Mouse (Mus musculus) testis, adult 2 months (tissue): ENCODE measurements around the gene Catsperd. TPM values are rescaled to one million over a fixed set of nuclear protein-coding genes. Genes with fewer than 3 reads are reported as not detected.

Source experiments
- H3K27ac ChIP-seq: fragments of 200-500 bp; 2 replicates; pipeline ENCODE4 v1.5.1; 2012; ENCODE audit warnings: low read depth, low read length; ENCODE audit not compliant: control insufficient read depth, insufficient read depth
- H3K27me3 ChIP-seq: fragments of 200-500 bp; 2 replicates; pipeline ENCODE4 v1.6.1; 2012; ENCODE audit warnings: mild to moderate bottlenecking, low read length, moderate library complexity; ENCODE audit not compliant: control insufficient read depth, insufficient read depth
- H3K36me3 ChIP-seq: fragments of 200-500 bp; 2 replicates; pipeline ENCODE4 v1.6.1; 2012; ENCODE audit warnings: mild to moderate bottlenecking, low read length; ENCODE audit not compliant: control insufficient read depth, insufficient read depth
- H3K4me1 ChIP-seq: fragments of 200-500 bp; 2 replicates; pipeline ENCODE4 v1.6.1; 2012; ENCODE audit warnings: low read length; ENCODE audit not compliant: control insufficient read depth, insufficient read depth
- H3K4me3 ChIP-seq: fragments of 200-500 bp; 2 replicates; pipeline ENCODE4 v1.5.1; 2012; ENCODE audit warnings: low read depth, mild to moderate bottlenecking, low read length, moderate library complexity, mixed read lengths; ENCODE audit not compliant: control insufficient read depth
- CTCF ChIP-seq: fragments of 200-500 bp; IDR thresholded peaks from 2 replicates; pipeline ENCODE4 v1.5.1; 2012; ENCODE audit warnings: low read depth, mild to moderate bottlenecking, inconsistent platforms, low read length, moderate library complexity; ENCODE audit not compliant: control insufficient read depth, insufficient read depth, insufficient replicate concordance
- POLR2A ChIP-seq: fragments of 200-500 bp; IDR thresholded peaks from 2 replicates; pipeline ENCODE4 v1.6.1; 2012; ENCODE audit warnings: low read depth, mild to moderate bottlenecking, inconsistent platforms, low read length, moderate library complexity; ENCODE audit not compliant: control insufficient read depth
- polyA plus RNA-seq: library from polyadenylated mRNA; depleted of rRNA; stranded (reverse); fragments of >200 nt; gene quantifications from 2 replicates; pipeline ENCODE4 v1.2.3, GENCODE M21; 2012

The Catsperd gene
- polyA plus RNA-seq, 1 experiment, result 184 TPM

- H3K27ac ChIP-seq, result no peak overlapping the region
Observed at GRCm38 (mm10) chr17:56683546-56684140, 55.7 kb downstream of the Catsperd start.

GRCm38 (mm10) chr17:56684649-56685048 is 56.7 kb downstream of the Catsperd start:
- Histone ChIP-seq H3K4me3 (no peak overlapping the region), H3K36me3 (no peaks in the 10 kb centered on the region; the same call in none of the 2 replicates), H3K4me1 (no peaks in the 10 kb centered on the region), H3K27ac (no peak overlapping the region), H3K27me3 (no peaks in the 10 kb centered on the region)
- TF ChIP-seq POLR2A, result no peak
- no peak for TF ChIP-seq CTCF

More at GRCm38 (mm10) chr17:56683546-56684140, 55.7 kb downstream of the Catsperd start:
- no peak overlapping the region for H3K4me3 ChIP-seq
- no peak for TF ChIP-seq CTCF
- no peak for TF ChIP-seq POLR2A
- H3K27me3 ChIP-seq, result no peaks in the 10 kb centered on the region
- H3K36me3 ChIP-seq, result no peaks in the 10 kb centered on the region; the same call in none of the 2 replicates
- no peaks in the 10 kb centered on the region for H3K4me1 ChIP-seq

GRCm38 (mm10) chr17:56686801-56687200 is 58.9 kb downstream of the Catsperd start:
- Histone ChIP-seq H3K36me3 (no peaks in the 10 kb centered on the region; the same call in none of the 2 replicates), H3K4me3 (peak overlapping the region; percentile 60), H3K4me1 (no peaks in the 10 kb centered on the region), H3K27ac (no peak overlapping the region), H3K27me3 (no peaks in the 10 kb centered on the region)
- TF ChIP-seq POLR2A (no peak), CTCF (no peak)

- Histone ChIP-seq H3K27me3 (no peaks in the 10 kb centered on the region), H3K4me3 (no peak overlapping the region), H3K36me3 (no peaks in the 10 kb centered on the region; the same call in none of the 2 replicates), H3K27ac (no peak overlapping the region), H3K4me1 (no peaks in the 10 kb centered on the region)
- TF ChIP-seq CTCF, result no peak
- no peak for TF ChIP-seq POLR2A
Observed at GRCm38 (mm10) chr17:56688045-56688444, 60.1 kb downstream of the Catsperd start.

GRCm38 (mm10) chr17:56688689-56689088 is 60.7 kb downstream of the Catsperd start:
- H3K4me3 ChIP-seq, result no peak overlapping the region
- no peaks in the 10 kb centered on the region for H3K4me1 ChIP-seq
- no peak for TF ChIP-seq CTCF
- TF ChIP-seq POLR2A, result no peak
- no peaks in the 10 kb centered on the region for H3K27me3 ChIP-seq
- no peak overlapping the region for H3K27ac ChIP-seq
- no peaks in the 10 kb centered on the region; the same call in none of the 2 replicates for H3K36me3 ChIP-seq

- no peak overlapping the region for H3K27ac ChIP-seq
- no peaks in the 10 kb centered on the region for H3K4me1 ChIP-seq
- TF ChIP-seq CTCF, result no peak
- no peak for TF ChIP-seq POLR2A
- H3K4me3 ChIP-seq, result no peak overlapping the region
- peaks cover 2% of the 10 kb centered on the region for H3K36me3 ChIP-seq
- no peaks in the 10 kb centered on the region for H3K27me3 ChIP-seq
Observed at GRCm38 (mm10) chr17:56693395-56693794, 65.5 kb downstream of the Catsperd start.

- no peak overlapping the region for H3K4me3 ChIP-seq
- no peak for TF ChIP-seq CTCF
- TF ChIP-seq POLR2A, result no peak
- H3K27me3 ChIP-seq, result no peaks in the 10 kb centered on the region
- no peak overlapping the region for H3K27ac ChIP-seq
- no peaks in the 10 kb centered on the region for H3K4me1 ChIP-seq
- H3K36me3 ChIP-seq, result peaks cover 2% of the 10 kb centered on the region
Observed at GRCm38 (mm10) chr17:56693851-56694310, 65.9 kb downstream of the Catsperd start.

- TF ChIP-seq CTCF (no peak), POLR2A (no peak)
- Histone ChIP-seq H3K4me1 (no peaks in the 10 kb centered on the region), H3K27me3 (no peaks in the 10 kb centered on the region), H3K36me3 (peaks cover 2% of the 10 kb centered on the region), H3K4me3 (no peak overlapping the region), H3K27ac (no peak overlapping the region)
Observed at GRCm38 (mm10) chr17:56700451-56700850, 72.5 kb downstream of the Catsperd start.
